Mouse (Mus musculus) MN1 (cell line): ENCODE results near the gene Tarbp2.

Experiments used
- DNase-seq: peaks from one replicate; pipeline ENCODE4 v3.0.0-alpha.2; 2016; ENCODE audit warnings: low spot score

Gene Tarbp2

DNA sequence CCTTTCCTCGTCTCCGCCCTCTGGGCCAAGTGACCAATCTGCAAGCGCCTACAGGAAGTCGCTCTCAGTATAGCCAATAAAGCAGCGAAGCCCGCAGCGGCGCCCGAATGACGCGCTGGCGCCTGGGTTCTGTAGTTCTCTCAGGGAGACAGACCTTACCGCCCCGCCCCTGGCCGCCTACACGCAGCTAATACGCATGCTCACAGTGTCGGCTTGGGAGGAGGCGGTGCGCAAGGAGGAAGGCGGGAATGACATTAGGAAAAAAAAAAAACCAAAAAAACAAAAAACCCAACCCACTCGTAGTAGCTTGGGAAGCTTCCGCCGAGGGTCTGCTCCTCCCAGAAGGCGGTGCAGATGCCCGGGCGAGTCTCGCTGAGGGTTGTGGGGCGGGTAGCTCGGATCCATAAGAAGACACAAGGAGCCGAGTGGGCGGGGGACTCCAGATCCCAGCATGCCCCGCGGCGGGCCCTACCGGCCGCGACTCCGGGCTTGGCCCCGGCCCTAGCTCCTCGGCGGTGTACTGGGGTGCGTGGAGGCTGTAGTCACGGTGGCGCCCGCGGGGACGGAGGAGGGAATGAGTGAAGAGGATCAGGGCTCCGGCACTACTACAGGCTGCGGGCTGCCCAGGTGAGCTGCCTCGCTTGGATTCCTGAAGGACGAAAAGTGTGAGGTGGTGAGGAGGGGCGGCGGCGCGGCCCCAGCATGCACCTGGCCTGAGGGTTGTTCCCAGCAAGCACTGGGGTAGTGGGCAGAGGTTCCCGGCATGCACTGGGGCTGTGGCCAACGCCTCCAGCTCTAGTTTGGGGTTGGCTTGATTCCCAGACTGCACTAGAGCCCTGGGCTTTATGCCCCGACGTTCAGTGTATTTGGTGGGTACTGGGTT is at the start of gene Tarbp2:
Gene Tarbp2 (plus strand): TSS at position 217 of the 883 bp plus-strand sequence.
- peak; percentile 100 for DNase-seq

DNA sequence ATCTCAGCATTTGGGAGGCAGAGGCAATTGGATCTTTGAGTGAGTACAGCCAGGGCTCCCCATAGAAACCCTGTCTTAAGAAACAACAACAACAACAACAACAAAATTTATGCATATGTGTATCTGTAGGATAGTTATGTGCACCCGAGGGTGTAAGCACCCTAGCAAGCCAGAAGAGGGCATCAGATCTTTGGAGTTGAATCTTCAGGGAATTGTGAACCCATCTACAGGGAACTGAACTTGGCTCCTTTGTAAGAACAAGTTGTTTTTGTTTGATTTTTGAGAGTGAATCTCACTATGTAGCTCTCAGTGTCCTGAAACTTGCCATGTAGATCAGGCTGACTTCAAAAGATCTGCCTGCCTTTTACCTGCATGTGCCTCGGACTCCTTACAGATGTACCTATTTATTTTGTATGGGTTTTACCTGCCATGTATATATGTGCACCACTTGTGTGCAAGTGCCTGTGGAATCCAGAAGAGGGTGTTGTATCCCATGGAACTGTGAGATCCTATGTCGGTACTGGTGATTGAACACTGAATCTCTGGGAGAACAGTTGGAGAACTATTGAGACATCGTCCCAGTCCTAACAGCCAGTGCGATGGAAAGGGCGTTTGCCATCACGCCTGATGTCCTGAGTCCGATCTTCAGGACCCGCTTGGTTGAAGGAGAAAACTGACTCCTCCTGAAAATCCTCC is 49.2 kb upstream of the Tarbp2 start:
- no peak for DNase-seq

DNA sequence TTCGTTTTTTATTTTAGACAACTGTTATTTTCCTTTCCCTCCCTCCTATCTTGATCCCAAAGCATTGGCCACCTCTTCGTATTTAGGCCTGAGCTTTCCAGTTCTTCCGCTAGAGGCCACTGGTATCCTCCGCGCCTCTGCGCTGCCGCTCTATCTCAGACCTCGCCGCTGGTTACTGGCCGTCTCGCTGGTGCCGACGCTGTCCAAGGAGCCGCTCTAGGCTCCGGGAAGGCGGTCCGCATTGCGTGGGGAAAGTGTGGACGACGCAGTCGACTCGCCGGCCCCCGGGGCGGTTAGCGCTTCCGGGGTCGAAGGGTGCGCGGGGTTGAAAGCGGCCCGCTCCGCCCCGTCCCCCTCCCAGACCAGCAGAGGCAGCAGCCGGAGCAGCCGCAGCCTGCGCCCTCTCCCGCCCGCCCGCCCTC is 47.8 kb upstream of the Tarbp2 start, which contains the start of gene Pcbp2:
Gene Pcbp2 (plus strand): TSS at position 357 of the 422 bp plus-strand sequence.
- peak; percentile 100 for DNase-seq

DNA sequence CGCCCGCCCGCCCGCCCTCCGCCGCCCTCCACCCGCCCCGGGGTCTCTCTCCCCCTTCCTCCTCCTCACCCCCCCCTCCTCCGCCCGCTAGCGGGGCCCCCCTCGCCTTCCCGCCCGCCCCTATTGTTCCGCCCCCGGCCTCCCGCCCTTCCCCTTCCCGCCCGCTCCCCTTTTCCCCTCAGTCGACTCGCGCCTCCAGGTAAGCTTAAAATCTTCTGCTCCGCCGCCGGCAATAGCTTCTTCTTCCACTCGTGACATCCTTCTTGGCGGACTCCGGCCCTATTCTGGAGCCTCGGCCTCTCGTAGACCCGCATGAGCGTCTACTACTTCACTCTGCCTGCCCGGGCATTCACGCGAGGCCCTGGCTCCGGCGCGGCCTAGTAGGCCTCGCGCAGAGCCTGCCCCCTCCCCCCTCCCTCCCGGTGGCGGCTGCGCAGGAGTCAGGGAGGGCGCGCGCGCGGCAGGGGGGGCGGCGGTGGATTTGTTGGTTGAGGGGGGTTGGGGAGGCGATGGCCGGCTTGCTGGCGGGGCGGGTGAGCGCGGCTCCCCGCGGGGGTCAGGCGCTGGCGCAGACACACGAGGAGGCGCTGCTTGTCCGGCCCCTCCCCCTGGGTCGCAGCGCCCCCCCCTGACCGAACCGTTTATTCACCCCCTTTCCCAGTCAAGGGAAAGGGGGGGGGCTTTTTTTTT is 47.2 kb upstream of the Tarbp2 start:
- DNase-seq = peak; percentile 91

DNA sequence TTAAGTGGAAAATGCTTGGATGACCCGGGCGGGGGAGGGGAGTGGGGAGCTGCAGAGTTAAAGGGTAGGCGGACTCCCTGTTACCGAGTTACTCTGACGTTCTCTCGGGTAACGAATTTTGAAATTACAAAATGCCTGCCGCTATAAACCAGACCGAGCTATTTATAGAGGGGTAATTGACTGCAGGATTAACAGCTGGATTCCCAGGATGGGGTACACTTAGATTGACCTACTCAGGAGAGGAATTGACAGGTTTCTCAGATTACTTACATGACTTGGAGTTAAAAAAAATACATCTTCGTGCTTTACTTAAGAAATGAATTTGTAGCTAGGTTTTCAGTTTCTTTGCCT is 46.7 kb upstream of the Tarbp2 start:
- peak; percentile 83 for DNase-seq

DNA sequence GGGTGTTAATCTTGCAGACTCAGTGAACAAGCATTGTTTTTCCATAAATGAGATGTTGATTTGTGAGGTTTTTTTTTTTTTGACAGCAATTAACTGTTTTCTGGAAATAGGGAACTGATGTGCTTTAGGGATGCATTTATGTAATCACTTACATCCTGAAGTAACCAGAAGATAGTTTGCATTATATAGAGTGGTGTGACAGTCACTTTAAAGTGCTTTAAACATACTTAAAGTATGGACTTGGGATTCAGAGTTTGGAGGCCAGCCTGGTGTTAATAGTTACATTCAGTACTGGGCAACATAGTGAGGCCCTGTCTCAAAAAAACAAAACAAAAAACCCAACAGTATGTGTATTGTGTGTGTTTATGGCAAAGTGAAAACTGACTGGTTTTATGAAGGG is 46.3 kb upstream of the Tarbp2 start:
- DNase-seq = no peak

DNA sequence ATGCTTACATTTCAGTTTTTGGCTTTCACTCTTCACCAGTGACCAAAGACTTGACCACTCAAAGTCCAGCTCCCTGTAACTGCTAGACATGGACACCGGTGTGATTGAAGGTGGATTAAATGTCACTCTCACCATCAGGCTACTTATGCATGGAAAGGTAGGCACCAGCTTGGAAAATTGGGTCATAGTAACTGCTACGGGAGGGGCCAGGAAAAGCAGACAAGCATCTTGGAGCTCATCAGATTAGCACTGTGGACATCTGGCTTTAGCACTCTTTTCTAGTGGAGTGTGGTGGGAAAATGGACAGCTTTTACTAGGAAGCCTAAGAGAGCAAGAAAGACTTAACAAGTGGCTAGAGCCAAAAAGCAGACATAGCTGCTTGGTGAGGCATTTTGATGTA is 44.7 kb upstream of the Tarbp2 start:
- DNase-seq = peak; percentile 49

DNA sequence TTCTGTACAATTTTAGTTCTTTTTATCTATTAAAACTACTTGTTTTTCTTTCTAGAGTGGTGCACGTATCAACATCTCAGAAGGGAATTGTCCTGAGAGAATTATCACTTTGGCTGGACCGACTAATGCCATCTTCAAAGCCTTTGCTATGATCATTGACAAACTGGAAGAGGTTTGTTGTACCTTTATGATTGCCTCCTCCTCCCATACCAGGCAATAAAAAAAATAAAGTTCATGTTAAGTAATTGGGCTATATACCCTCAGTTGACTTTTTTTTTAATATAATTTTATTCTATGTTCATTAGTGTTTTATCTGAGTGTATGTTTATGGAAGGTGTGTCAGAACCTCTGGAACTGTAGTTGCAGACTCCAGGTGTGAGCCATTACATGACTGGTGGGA is 43.5 kb upstream of the Tarbp2 start:
- DNase-seq = no peak

DNA sequence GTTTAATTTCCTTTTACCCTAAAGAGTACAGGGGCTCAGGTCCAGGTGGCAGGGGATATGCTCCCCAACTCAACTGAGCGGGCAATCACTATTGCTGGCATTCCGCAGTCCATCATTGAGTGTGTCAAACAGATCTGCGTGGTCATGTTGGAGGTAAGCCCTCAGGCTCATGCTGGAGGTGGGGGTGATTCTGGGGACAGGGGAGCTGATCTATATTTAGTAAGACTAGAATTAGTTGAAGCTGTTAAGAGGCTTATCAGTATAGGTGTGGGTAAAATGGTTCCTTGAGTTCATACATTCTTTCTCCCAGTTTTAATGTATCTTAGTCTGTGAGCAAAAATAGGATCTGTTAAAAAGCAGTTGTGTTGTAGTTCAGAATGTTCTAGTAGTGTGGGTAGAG is 34.9 kb upstream of the Tarbp2 start:
- no peak for DNase-seq

DNA sequence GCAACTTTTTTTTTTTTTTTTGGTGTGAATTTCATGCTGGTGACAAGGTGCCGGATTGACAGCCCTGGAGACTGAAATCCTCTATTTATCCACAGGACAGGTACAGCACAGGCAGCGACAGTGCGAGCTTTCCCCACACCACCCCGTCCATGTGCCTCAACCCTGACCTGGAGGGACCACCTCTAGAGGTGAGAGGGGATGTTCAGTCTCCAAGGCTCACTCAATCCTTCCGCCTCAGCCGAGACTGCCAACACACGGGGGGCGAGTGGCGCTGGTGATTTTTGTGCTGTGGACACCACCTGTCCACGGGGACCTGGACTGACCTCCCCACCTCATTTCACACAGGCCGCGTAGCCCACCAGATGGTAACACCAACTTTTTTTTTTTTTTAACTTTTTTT is 32.1 kb upstream of the Tarbp2 start:
- DNase-seq = no peak

DNA sequence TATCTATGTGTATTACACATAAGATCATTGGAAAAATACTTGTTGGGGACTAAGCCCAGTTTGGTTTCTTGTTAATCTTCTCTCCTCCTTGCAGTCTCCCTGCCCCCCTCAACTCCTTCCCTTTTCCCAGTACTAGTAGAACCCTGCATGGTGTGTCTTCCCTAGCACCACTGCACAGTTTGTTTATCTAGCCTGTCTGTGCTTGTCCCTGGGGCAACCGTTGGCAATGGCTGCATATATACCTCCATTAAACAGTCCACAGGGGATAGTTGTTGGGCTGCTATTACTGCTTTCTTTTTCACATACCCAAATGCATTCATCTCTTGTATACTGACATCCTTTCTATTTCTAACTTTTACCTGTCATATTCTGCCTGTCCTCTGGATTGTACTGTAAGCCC is 30.3 kb upstream of the Tarbp2 start:
- no peak for DNase-seq

DNA sequence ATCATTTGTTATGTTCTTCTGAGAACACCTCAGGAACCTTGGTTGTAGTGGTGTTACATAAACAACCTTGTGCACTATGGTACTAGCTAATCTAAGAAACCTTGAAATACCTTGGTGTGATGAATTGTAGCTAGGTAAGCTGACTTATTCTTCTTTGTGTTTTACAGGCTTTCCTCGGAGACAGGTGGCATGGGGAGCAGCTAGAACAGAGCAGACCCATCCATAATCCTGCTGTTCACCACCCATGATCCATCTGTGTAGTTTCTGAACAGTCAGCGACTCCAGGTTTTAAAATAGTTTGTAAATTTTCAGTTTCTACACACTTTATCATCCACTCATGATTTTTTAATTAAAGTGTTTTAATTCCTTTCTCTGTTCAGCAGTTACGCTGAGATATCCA is 19.7 kb upstream of the Tarbp2 start:
- DNase-seq = no peak

DNA sequence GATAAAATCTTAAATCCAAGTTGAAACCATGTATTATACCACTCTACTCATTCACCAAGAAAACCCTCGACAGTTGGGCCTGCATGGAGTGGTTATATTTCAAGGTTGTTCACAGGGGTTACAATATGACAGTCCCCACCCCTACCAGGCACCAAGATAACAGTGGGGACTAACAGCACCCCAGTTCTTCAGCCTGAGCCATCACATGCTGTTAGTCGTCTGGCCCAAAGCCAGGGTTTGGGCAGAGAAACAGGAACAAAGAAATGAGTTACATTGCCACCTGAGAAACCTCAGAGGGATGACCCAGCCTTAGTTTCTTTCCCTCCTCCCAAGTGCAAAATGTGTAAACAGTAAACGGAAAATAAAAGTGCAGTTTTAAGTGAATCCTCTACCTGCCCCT is 18.6 kb upstream of the Tarbp2 start:
- DNase-seq = no peak

DNA sequence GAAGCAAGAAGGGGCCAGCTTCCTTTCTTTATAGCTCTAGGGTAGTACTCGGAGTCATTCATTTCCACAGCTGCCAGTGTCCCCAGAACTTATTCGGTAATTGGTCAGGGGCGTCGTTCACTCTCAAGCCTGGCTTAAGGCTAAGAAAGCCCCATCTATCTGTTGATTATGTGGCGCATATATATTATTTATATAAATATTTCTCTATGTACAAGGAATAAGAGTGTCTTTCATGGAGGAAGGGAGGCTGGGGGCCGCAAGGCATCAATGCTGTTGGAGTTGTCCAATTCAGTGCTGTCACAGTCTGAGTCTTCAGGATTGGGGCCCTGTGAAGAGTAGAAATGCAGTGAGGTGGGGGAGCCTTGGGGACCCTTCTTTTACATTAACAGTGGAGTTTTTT is 18.1 kb upstream of the Tarbp2 start:
- no peak for DNase-seq

DNA sequence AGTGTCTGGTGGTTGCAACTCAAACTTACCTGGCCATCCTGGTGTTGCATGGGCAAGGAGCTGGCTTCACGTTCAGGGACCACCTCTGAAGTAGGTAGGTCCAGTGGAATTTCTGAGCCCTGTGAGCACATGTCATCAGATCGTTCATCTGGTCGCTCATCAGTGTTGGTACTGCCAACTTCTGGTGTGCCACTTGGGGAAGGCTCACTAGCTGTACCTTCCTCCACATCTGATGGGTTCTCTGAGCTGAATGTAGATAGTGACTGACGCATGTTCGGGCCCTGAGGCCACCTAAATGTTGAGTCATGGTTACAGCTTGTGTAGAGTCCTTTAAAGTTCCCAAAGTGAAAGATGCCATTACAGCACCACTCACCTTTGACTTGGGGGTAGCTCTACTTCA is 17.5 kb upstream of the Tarbp2 start:
- DNase-seq = no peak

DNA sequence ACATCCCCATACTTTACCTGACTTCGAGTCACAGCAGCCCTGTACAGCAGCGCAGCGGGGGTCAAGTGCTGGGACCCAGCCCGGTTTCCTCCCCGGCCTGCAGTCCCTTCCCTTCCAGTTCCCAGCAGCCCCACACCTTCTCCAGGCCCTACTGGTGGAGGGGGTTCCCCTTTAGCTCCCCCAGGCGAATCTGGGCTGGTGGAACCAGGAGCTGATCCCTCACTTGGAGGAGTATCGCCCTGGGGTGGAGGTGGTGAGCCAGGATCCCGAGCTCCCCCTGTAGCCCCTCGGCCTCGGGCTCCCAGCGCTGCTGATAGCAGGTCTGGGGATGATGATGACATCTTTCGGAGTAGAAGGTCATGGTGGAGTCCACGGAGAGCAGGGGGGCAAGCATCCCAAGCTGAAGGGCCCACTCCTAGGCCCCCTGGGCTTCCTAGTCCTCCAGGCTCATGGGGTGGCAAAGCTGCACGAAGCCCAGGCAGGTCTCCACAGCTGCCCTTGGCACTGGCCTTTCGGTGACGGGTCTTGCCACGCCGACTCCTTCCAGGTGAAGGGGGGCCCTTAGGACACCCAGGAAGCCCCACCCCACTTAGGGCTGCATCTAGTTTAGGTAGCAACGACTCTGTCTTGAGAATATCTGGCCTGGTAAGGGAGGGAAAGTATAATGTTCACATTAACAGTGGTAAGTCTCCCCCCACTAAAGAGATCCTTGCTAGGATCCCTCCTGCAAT is 16.7 kb upstream of the Tarbp2 start:
- DNase-seq = no peak

DNA sequence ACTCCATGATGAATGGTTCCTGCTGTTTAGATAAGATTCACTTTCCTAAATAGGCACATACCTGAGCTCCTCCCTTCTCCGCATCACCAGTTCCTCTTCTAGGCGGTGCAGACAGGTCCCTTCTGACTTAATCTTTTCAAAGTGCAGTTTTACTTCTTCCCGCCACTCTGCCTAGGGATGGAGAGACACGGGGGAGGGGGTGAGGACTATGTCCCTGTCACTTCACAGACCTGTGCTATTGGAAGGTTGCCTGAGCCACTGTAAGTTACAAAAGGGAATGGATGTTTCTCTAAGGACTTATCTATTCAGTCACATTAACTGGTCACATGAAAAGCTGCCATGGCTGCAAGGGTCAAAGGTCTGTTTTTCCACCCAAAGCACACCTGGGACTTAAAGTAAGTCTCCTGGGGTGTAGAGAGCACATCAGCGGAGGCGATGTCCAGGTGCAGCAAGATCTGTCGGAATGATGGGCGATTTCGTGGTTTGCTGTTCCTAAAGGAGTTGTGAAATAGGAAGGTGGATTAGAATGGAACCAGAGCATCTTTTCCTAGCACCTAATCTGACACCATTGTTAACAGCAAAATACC is 15.6 kb upstream of the Tarbp2 start:
- no peak for DNase-seq

DNA sequence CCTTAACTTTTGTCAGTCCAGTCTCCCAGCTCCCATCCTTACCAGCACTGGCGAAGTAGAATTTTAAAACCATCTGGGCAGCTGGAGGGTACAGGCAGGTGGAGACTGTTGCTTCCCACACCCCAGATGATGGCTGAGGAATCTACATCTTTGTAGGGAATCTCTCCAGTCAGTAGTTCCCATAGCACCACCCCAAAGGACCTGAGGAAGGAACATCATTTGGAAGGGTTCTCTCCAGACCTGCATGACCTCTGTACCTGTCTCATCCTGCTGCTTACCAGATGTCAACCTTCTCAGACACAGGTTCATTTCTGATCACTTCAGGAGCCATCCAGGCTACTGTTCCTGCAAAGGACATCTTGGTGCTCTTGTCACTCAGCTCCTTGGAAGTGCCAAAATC is 14.5 kb upstream of the Tarbp2 start, which contains the start of gene Gm10337:
Gene Gm10337 (plus strand): TSS at position 276 of the 400 bp plus-strand sequence.
- no peak for DNase-seq

DNA sequence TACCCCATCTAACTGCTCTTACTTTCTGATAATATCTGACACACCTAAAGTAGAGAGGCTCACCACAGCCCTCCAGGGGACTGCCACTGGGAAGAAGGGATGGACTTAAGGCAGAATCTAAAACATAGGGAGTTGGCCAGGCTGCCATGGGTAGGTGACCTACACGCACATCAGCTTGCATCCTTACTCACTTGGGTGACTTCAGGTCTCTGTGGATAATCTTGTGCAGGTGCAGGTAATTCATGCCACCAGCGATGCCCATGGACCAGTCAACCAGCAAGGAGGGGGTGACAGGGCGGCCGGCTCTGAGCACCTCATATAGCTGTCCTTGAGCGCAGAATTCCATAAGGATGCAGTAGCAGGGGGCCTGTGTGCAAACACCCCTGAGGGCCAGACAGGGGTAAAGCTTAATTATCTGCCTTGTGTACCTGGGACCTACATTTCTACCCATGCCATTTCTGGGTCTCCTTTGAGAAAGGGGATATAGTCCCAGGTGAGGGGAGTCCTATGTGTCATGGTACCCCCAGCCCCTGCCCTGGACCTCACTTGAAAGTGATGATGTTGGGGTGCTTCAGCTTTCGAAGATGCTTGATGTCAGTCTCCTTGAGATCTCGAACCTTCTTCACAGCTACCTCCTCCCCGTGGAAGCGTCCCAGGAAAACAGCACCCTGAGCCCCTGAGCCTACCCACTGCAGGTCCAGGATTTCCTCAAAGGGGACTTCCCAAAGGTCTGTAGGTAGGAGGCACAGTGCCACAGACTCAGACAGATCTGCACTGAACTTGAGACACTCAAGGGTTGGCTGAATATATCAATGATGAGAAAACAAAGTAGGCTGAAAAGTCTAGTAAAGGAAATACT is 13.8 kb upstream of the Tarbp2 start:
- no peak for DNase-seq

DNA sequence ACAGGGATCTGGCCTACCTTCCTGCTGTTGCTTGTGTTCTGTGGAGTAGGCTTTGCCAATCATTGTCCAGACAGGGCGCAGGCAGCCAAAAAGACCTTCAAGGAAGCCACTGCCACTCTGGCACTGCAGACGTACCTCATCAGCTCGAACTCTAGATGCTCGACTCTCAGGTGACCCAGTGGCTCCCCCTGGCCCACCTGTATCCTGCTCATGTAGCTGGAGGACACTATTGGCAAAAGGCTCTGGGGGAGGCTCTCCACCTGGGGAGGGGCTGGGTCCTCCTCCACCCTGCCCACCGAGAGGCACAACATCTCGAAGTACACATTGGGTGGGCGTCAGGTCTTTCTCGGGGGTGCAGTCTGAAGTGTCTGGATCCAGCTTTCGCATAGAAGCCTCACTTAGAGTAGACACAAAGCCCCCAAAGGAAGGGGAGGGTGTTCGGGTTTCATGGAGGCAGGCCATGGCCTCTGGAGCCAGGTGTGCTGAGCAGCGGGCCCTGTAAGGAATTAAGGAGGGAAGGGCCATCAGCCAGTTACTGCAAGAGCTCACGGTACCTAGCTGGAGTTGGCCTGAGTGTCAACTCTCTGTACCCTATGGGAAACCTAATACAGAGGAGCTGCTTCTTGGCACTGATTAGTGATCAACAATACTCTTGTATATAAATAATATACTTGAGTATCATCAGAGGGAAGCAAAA is 12.8 kb upstream of the Tarbp2 start:
- DNase-seq = no peak
